Mouse (Mus musculus): Measurements from ENCODE around the gene A930033H14Rik.

A930033H14Rik gene

DNA sequence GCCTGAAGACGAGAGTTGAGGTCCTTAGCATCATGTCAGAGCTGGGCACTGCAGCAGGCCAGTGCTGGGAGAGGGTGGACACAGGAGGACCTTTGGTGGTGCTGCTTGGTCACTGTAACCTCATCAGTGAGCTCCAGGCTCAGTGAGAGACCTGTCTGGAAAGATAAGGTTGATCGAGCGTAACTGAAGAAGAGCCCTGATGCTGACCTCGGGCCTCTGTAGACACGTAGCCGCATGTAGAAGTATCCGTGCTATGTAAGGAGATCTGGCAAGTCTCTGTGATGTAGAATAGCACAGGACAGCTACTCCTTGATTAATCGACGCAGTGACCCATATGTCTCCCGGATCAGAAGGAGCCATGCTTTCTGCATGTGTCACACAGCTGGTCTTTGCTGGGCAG is 19.2 kb downstream of the A930033H14Rik start:
- no peak for DNase-seq (ENCODE audit: low spot score in 2 of 2)

DNA sequence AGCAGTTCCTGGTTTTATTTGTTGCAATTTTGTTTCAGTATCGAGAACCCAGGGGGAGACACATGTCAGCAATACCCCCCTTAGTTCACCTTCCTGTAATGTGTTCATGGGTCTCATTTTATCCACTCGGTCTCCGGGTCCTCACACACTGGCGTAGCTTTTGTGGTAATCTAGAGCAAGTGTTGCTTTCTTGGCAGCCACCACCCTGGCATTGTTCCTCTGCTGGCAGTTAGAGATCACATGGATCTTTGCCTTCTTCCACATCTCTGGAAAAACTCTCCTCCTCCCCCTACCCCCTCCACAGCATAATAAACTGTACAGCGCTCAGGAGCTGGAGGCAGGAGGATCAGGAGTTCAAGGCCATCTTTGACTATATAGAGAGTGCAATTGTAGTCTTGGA is 20.6 kb downstream of the A930033H14Rik start:
- no peak for DNase-seq (ENCODE audit: low spot score in 2 of 2)

DNA sequence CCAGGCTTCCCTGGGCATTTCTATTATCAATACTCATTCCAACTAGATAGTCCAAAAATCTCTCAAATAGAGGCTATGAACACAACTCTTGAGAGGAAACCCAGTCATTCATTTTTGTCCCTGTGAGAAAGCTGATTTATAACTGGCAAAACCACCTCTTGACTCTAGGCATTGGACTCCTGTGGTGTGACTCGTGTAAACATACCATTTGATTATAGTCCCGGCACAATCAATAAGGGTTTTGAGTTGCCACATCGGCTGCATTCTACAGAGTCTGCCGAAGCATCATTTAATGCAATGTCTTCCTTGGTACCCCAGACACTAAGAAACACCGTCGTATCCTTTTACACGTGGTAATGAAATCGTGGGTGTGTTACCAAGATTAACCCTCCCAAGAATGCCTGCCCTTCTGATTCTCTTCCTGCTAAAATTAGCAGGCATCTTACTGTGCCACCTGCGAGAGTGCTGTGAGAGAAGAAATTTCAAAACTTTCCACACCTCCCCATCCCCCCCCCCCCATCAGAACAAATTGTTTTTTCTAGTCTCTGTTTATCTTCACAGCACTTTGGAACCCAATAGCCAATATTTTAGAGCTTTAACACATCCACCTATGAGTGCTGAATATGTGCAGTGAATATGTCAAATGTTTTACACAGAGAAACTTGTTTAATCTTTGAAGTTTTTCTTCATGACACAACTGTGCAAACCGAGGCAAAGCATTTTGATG is 22.3 kb downstream of the A930033H14Rik start:
- no peak for DNase-seq (ENCODE audit: low spot score in 2 of 2)

DNA sequence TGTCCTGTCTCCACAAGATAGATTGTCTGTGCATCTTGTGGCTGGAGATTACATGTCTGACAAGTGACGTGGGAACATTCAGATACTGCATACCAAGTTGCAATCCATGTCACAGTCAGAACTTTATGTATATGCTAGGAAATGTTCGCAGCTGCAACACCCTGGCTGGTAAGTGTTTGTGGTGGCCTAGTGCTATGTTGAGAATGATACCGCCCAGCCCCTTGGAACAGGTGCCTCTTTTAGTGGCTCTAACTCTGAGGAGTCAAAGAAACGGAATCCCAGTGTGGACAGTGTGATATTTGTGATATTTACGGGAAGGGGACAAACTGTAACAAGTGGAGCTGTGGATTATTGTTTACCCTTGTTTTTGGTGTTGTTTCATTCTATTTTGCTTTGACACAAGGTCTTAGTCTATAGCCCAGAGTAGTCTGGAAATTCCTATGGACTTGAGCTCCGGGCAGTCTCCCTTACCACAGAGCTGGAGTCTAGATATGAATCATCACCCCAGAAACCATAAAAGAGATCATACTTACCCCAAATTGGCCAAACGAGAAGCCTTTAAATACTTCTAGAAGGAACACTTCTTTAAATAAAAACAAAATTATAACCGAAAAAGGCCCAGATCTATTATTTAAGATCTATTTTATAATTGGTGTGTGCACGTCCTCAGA is 25.0 kb downstream of the A930033H14Rik start:
- no peak for DNase-seq (ENCODE audit: low spot score in 2 of 2)

DNA sequence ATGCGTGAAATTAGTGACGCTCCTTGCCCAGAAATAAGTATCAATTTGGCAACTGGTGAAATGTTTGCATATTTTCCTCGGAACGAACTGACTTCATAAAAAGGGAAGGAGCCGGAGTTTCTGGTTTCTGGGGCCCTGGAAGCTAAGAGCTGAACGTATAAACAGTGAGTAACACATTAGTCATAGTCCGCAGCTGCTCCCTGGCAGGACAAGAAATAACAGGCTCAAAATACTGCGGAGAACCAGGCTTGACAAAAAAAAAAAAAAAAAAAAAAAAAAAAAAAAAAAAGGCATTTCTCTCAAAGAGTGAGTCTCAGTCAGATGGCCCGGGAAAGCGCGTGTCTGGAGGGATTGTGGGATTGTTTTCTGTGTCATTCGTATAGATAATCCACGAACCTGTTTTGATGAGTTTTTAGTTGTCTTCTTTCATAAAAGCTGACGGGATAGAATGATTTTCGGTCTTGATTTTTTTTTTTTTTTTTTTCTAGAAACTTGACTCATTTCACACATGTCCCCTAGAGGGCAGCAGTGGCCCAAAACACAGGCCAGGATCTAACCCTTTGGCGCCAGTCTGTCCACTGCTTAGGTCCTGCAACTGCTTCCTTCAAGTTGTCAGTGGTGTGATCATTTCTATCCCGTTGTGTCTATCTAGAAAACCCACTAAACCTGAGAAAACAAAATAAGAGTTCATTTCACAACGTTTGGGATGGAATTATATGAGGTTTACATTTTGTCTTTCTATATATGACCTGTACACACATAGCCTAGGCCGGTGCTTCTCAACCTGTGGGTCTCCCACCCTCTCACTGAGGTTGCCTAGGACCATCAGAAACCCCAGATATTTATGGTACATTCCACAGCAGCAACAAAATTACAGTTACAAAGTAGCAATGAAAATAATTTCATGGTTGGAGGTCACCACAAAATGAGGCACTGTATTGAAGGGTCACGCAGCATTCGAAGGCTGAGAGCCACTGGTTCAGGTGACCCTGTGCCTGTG is 26.7 kb downstream of the A930033H14Rik start:
- DNase-seq (ENCODE audit: low spot score in 2 of 2): peak; percentile 64 to 68

DNA sequence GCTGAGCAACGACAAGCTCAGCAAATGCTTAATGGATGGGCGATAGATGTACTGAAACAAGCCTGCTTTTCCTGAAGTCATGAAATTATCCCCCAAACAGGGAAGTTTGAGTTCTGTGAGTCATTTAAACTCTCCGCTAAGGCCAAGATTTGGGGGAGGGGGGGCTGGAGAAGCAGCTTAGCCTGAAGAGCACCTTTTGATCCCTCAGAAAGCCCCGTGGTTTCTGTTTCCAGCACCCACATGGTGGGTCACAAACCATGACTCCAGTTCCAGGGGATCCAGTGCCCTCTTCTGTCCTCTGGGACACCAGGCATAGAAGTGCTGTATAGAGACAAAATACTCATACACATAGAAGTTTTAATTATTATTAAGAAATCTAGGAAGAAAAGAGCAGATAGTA is 27.5 kb downstream of the A930033H14Rik start:
- DNase-seq (ENCODE audit: low spot score in 2 of 2): no peak

DNA sequence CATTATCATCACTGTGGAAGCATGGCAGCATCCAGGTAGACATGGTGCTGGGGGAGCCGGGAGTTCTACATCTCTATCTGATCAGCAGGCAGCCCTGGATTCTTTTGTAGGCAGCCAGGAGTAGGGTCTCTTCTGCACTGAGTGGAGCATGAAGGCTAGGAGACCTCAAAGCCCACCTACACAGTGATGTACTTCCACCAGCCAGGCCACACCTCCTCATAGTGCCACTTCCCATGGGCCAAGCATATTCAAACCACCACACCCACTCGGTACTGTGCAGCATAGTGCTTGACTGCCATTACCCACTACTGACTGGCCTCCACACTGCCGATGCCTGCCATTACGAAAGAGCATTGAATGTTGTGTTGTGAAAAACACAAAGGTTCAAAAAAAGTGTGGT is 28.0 kb downstream of the A930033H14Rik start:
- no peak for DNase-seq (ENCODE audit: low spot score in 2 of 2)

DNA sequence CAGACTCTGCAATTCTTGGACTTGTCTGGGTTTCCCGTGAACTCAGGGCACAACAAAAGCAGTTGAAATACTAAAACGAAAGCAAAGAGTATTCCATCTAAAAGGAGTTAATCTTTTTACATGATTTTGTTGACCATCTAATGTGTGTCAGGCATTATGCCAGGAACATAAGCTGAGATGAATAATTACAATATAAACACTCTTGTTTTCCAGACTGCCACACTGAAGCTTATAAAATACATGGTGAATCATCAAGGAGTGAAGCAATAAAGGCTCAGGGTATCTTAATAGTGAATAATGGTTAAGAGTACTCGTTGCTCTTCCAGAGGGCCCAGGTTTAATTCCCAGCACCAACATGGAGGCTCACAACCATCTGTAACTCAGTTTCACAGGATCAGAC is 31.9 kb downstream of the A930033H14Rik start:
- DNase-seq (ENCODE audit: low spot score in 2 of 2): no peak

DNA sequence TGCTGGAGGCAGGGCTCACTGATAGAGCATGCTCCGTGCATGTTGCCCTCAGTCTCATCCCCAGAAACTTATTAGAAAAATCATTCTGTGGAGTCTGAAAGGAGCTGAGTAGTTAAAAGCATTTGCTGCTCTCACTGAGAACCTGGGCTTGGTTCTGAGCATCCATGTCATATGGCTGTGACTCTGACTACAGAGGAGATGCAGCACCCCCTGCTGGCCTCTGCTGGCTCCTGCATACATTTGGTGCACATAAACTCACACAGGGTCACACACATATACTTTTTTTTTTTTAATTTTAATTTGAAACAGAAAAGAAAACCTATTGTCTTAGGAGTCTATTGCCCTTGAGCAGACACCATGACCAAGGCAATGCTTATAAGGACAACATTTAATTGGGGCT is 33.6 kb downstream of the A930033H14Rik start:
- DNase-seq (ENCODE audit: low spot score in 2 of 2): no peak

DNA sequence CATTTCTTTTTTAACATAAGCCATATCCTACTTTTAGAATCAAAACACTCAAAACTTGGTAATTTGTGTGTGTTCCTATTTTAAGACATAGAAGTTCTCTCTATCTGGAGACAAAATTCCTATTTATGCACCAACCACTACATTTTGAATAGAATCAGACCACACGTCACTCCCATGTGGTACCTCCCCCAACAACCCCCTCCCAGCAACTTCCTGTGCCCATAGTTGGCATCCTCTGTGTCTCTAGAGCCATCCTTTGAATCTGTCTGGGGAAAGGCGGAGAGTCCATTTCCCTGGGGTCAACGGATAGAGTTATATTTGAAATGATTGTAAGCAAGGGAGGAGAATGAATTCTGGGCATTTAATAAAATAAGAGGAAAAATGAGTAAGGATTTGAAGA is 36.8 kb downstream of the A930033H14Rik start:
- no peak for DNase-seq (ENCODE audit: low spot score in 2 of 2)

DNA sequence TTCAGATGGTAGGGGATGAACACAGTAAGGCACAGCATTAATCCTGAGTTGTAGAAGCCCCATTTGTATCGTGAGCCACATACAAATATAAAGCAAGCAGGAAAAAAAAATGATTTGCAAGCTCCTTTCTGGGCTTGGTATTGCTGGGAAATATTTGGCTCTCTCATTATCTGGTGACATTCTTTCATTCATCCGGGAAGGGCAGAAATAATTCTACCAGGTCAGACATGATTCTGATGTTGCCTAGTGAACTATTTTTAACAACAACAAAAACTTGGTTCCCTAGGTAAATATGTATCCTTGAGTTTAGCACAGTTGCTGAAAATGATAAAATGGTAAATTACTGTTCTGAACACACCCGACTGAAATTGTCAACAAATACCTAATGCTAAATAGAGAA is 40.5 kb downstream of the A930033H14Rik start:
- DNase-seq (ENCODE audit: low spot score in 2 of 2): no peak

DNA sequence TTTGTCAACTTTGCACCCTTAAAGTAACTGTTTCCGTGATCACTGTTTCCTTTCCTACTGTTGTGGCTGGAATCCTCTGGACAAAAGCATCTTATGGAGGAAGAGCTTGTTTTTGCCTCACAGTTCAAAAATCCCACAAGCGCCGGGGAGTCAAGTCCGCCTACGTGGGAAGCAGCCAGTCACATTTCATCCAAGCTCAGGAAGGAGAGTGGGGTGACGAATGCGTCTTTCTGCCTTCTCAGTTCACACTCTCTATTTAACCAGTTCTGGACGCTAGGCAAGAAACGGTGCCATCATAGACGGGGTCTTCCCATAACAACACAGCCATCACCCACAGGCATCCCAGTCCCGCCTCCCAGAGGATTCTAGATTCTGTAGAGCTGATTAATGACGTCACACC is 46.4 kb downstream of the A930033H14Rik start:
- DNase-seq (ENCODE audit: low spot score in 2 of 2): no peak

DNA sequence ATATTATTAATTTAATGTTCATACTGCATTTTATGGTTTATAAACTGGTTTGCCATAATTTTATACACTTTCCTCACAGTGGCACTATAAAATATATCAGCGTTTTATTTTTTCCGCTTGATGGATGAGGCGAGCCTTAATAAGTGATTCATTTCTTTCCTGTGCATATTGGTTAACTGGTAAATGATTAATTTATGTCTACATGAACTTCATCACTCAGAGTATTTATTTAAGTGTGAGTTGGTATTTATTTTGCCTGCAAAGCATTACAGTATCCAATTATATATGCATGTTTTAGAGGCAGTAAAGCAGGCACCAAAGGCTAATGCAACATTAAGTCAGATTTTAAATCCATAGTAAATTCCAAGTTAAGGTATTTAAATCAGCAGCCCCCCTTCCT is 47.1 kb downstream of the A930033H14Rik start:
- no peak for DNase-seq (ENCODE audit: low spot score in 2 of 2)

DNA sequence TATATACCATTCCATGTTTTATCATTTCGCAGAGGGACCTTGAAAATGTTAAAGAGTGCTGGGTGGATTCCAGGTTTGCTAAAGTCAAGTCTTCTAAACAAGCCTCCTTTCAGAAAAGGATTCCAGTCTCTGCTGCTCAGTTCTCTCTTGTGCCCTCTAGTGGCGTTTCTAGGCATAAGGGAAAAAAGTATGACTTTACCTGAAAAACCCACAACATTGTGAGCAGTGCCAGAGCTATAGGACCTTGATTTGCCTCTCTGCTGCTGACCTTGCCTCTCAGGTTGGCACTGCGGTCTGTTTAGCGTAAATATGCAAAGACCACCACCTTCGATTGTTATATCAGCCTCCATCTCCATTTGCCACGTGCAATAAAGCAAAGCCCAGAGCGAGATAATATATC is 47.8 kb downstream of the A930033H14Rik start:
- DNase-seq (ENCODE audit: low spot score in 2 of 2): no peak

DNA sequence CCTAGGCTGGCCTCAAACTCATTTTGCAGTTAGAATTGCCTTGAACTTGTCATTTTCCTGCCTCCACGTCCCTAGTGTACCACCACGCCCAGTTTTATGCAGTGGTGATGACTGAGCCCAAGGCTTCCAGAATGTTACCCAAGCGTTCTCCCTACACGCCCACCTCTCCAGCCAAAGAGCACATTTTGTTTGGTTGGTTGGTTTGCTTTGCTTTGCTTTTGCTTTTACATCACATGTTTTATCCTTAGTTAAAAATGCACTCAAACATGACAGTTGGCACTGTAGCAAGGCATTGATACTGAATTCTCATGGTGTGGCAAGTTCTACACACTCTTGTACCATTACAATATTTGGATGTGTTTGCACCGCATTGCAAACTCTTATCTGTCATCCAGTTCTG is 49.7 kb downstream of the A930033H14Rik start:
- no peak for DNase-seq (ENCODE audit: low spot score in 2 of 2)

DNA sequence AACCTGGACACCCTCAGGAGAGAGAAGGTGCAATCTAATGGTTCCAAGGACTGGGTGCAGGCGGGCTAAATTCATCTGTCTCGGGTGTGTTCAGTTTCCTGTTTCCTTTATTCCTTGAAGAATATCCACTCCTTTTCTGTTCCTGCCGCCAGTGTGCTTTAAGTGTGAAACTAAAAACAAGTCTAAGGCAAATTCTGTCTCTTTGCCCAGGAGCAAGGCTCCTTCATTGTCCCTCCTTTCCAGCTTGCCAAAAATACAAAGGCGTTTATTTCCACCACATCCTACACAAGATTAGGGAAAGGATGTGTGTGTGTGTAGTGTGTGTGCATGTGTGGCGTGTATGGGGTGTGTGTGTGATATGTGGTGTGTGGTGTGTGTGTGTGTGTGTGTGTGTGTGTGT is 50.3 kb downstream of the A930033H14Rik start:
- no peak for DNase-seq (ENCODE audit: low spot score in 2 of 2)

DNA sequence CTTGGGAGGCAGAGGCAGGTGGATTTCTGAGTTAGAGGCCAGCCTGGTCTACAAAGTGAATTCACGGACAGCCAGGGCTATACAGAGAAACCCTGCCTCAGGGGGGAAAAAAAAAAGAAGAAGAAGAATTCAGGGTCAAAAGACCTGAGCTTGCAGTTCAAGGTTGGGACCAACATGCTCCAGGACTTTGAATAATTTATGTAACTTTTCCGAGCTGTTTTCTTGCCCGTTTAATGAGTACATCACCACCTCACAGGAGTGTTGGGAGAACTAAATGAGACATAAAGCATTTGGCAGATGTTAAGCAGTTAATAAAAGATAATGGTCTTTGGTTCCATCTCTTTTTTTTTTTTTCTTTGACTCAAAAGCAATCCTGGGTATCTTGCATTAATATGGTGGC is 51.4 kb downstream of the A930033H14Rik start:
- DNase-seq (ENCODE audit: low spot score in 2 of 2): no peak

DNA sequence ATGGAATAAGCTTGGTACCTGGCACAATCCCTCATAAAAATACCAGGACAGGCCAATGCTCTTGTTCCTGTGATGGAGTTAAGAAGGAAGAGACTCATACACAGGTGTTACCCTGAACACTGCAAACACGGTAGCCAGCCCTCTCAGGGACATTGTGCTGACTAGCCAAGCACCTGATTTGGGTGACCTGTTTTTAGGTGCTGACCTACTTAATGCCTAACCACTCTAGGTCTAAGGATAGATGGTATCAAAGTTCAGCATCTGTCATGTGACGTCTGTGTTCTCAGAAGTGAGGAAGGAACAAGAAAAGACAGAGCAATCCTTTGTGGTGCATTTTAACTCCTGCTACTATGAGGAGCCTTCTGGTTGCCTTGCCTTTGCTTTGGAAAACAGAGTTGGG is 52.0 kb downstream of the A930033H14Rik start:
- DNase-seq (ENCODE audit: low spot score in 2 of 2): no peak

All from right cerebral cortex, postnatal 10 days (tissue).